Mouse (Mus musculus) kidney, postnatal 0 days (tissue): ENCODE results near the gene Acot4. TPM values are rescaled to one million over a fixed set of nuclear protein-coding genes. Genes with fewer than 3 reads are reported as not detected.
"Not testable (repeated sequence)": the region's sequence is repeated elsewhere in the genome, so short reads cannot be mapped to it uniquely, and the experiment has no call there.

Experiments
- ATAC-seq: fragments of 200-750 bp; cut with Nextera tagmentation; replicated peaks from 2 replicates; pipeline ENCODE4 v1.8.0; 2017; ENCODE audit warnings: low read depth, moderate number of reproducible peaks, moderate TSS enrichment, moderate library complexity; ENCODE audit not compliant: low FRiP score
- DNase-seq: peaks from one replicate; pipeline ENCODE4 v3.0.0-alpha.2; 2016; ENCODE audit warnings: low spot score
- H3K27ac ChIP-seq: fragments of 300-500 bp; sonication (generic); 2 replicates; pipeline ENCODE4 v1.5.1; 2014; ENCODE audit warnings: mild to moderate bottlenecking
- H3K27me3 ChIP-seq: fragments of 300-500 bp; sonication (generic); 2 replicates; pipeline ENCODE4 v1.6.1; 2014; ENCODE audit warnings: low read length, mixed read lengths; ENCODE audit not compliant: insufficient read depth
- H3K36me3 ChIP-seq: fragments of 300-500 bp; sonication (generic); 2 replicates; pipeline ENCODE4 v1.6.1; 2014; ENCODE audit warnings: low read length, mixed read lengths; ENCODE audit not compliant: insufficient read depth
- H3K4me1 ChIP-seq: fragments of 300-500 bp; sonication (generic); replicated peaks from 2 replicates; pipeline ENCODE4 v1.6.1; 2014; ENCODE audit warnings: antibody characterized with exemption, low read length, mixed read lengths; ENCODE audit not compliant: insufficient read depth
- H3K4me2 ChIP-seq: fragments of 300-500 bp; sonication (generic); 2 replicates; pipeline ENCODE4 v1.6.1; 2014; ENCODE audit warnings: mild to moderate bottlenecking, low read length, moderate library complexity, mixed read lengths
- H3K4me3 ChIP-seq: fragments of 300-500 bp; sonication (generic); replicated peaks from 2 replicates; pipeline ENCODE4 v1.5.1; 2014; ENCODE audit warnings: low read depth, low read length
- H3K9ac ChIP-seq: fragments of 300-500 bp; sonication (generic); 2 replicates; pipeline ENCODE4 v1.6.1; 2014; ENCODE audit warnings: low read depth, low read length
- H3K9me3 ChIP-seq: fragments of 300-500 bp; sonication (generic); replicated peaks from 2 replicates; pipeline ENCODE4 v1.6.1; 2016; ENCODE audit warnings: low read length, inconsistent platforms, mixed read lengths
- CTCF ChIP-seq: IDR thresholded peaks from 2 replicates; pipeline ENCODE4 v1.5.1; 2016; ENCODE audit warnings: antibody characterized with exemption, low read depth, mild to moderate bottlenecking, moderate library complexity
- WGBS: fragments of 180-500 bp; shearing (Covaris S2); extraction: QIAGEN DNeasy Blood & Tissue Kit; methylation state at CpG from one replicate; pipeline ENCODE4 v1.1.7; 2014; 5-methylcytosine and 5-hydroxymethylcytosine counted together
- polyA plus RNA-seq: library from polyadenylated mRNA; unstranded; fragments of >200 nt; fragmentation: Nextera tagmentation; extraction: Ambion mirVana; gene quantifications from 2 replicates; pipeline ENCODE4 v1.2.1, GENCODE M21; 2015

The Acot4 gene
- polyA plus RNA-seq, 1 experiment from 2014 or later: 17.5 TPM

GRCm38 (mm10) chr12:84083842-84084241, 45.7 kb downstream of the Acot4 start:
- no peaks in the 10 kb centered on the region for H3K36me3 ChIP-seq
- WGBS: 80% methylated on average over 2 of the region's 2 CpGs

GRCm38 (mm10) chr12:84084581-84084980, 46.4 kb downstream of the Acot4 start:
- TF ChIP-seq CTCF: no peak
- Histone ChIP-seq H3K27ac (no peak overlapping the region), H3K4me3 (no peak overlapping the region), H3K9ac (no peak overlapping the region), H3K4me2 (no peak overlapping the region), H3K9me3 (no peaks in the 10 kb centered on the region), H3K4me1 (no peaks in the 10 kb centered on the region), H3K27me3 (no peaks in the 10 kb centered on the region), H3K36me3 (no peaks in the 10 kb centered on the region)
- 81% methylated on average over 4 of the region's 4 CpGs for WGBS
- ATAC-seq (no peak), DNase-seq (no peak)

More at GRCm38 (mm10) chr12:84083842-84084241, 45.7 kb downstream of the Acot4 start:
- Histone ChIP-seq H3K4me2 (no peak overlapping the region), H3K9ac (no peak overlapping the region), H3K4me3 (no peak overlapping the region), H3K27ac (no peak overlapping the region), H3K4me1 (no peaks in the 10 kb centered on the region), H3K9me3 (no peaks in the 10 kb centered on the region), H3K27me3 (no peaks in the 10 kb centered on the region)
- no peak for TF ChIP-seq CTCF
- ATAC-seq (no peak), DNase-seq (no peak)

GRCm38 (mm10) chr12:84094666-84095065, 56.5 kb downstream of the Acot4 start:
- H3K9me3 ChIP-seq, H3K9ac ChIP-seq, H3K4me3 ChIP-seq, DNase-seq, H3K36me3 ChIP-seq, ATAC-seq, H3K4me2 ChIP-seq, H3K4me1 ChIP-seq, H3K27me3 ChIP-seq, H3K27ac ChIP-seq: not testable (repeated sequence)
- 87% methylated on average over 5 of the region's 5 CpGs for WGBS

Other genes with a start within 250 kb of the Acot4 start
- 28.7 and 31.5 TPM in 2 replicates for gene Numb, start 116.4 kb upstream of the Acot4 start, polyA plus RNA-seq
- 12.3 and 13.0 TPM in 2 replicates for gene Riox1, start 87.8 kb upstream of the Acot4 start, polyA plus RNA-seq
- not detected in 2 replicates for gene Heatr4, start 53.5 kb upstream of the Acot4 start, polyA plus RNA-seq
- gene Acot2, start 50.5 kb upstream of the Acot4 start, polyA plus RNA-seq: 64.8 and 71.9 TPM in 2 replicates
- gene Acot1, start 28.9 kb upstream of the Acot4 start, polyA plus RNA-seq: 176 and 184 TPM in 2 replicates
- gene Gm49366, start 556 bp downstream of the Acot4 start, polyA plus RNA-seq: not detected in 2 replicates
- gene Acot3, start 13.8 kb downstream of the Acot4 start, polyA plus RNA-seq: 9.3 and 9.5 TPM in 2 replicates
- gene Acot5, start 30.9 kb downstream of the Acot4 start, polyA plus RNA-seq: not detected in 2 replicates
- 1.9 and 2.0 TPM in 2 replicates for gene Acot6, start 62.3 kb downstream of the Acot4 start, polyA plus RNA-seq
- gene Dnal1, start 76.0 kb downstream of the Acot4 start, polyA plus RNA-seq: 3.4 TPM in 2 replicates
- gene Pnma1, start 110.1 kb downstream of the Acot4 start, polyA plus RNA-seq: 0.33 and 0.50 TPM in 2 replicates
- gene Elmsan1, start 180.5 kb downstream of the Acot4 start, polyA plus RNA-seq: 4.8 and 5.8 TPM in 2 replicates
- 45.6 and 51.3 TPM in 2 replicates for gene Ptgr2, start 246.9 kb downstream of the Acot4 start, polyA plus RNA-seq